Mouse (Mus musculus) ovary, adult 18-20 months (tissue): ENCODE data around the gene Hist1h2be.
A peak's percentile ranks its signal among the peaks of the same experiment; 100 is the strongest.
"Not testable (repeated sequence)": the region's sequence is repeated elsewhere in the genome, so short reads cannot be mapped to it uniquely, and the experiment has no call there.

Source experiments
- DNase-seq: peaks from one replicate; pipeline ENCODE4 v3.0.0; 2022; ENCODE audit warnings: low spot score, mixed read lengths

The Hist1h2be gene

GRCm38 (mm10) chr13:23573034-23573897, 47.7 kb downstream of the Hist1h2be start:
- not testable (repeated sequence) for DNase-seq

GRCm38 (mm10) chr13:23572218-23573033, 48.5 kb downstream of the Hist1h2be start:
- DNase-seq: no peak

GRCm38 (mm10) chr13:23571504-23572217, 49.3 kb downstream of the Hist1h2be start:
- not testable (repeated sequence) for DNase-seq

DNA sequence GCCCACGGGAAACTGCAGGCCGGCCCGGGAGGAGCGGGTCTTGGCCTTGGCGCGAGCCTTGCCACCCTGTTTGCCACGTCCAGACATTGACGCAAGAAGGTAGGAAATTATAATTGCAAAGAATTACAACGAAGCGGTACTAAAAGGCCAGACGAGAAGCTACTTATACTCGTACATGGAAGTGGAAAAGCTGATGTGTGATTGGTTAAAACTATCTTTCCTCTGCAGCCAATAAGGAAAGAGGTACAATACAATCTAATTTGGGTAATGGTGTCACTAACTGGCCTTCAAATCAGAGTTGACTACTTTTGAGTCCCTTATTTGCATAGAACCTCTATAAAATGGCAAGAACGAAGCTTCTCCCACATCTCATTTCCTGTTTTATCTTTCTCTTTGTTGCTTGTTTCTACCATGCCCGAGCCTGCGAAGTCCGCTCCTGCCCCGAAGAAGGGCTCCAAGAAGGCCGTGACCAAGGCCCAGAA, 49.9 kb downstream of the Hist1h2be start, which contains the start of the genes Hist1h2ae and Hist1h2bg:
TSS of gene Hist1h2ae (minus strand) at position 199 of the 482 bp plus-strand sequence.
TSS of gene Hist1h2bg (plus strand) at position 375 of the 482 bp plus-strand sequence.
- DNase-seq: peak; percentile 66

- not testable (repeated sequence) for DNase-seq
Observed at GRCm38 (mm10) chr13:23570261-23571021, 50.5 kb downstream of the Hist1h2be start.

- DNase-seq: no peak
Observed at GRCm38 (mm10) chr13:23564482-23564881, 56.4 kb downstream of the Hist1h2be start.

DNA sequence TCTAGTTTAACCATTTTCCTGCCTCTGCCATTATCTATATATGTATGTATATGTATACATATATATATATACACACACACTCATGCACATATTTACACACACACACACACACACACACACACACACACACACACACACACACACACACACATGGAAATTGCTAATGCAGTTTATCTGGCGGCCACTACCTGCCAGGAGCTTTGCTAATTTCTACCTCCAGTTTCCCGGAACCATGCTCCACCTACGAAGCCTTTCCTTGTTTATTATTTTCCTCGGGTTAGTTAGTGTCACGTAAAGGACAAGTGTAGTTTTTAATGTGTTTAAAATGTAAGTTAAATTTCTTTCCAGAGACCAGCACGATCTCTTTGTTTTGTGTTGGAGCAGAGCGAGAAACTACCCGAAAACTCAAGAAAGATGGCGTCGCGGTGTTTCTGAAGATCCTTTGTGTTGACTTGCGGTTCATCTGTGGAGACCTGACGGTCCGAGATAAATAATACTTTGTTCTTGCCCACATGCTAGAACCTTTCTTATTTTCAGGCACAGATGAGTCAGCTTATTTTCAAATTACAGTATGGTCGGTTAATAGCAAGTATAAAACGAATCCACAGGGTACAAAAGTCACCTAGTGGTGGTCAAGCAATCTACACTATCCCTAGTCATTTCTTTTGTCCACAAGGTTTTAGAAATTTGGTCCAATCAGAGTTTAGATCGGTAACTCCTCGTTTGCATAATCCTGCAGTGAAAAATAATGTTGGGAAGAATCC, 58.0 kb downstream of the Hist1h2be start:
- no peak for DNase-seq

- peak; percentile 90 for DNase-seq
Observed at GRCm38 (mm10) chr13:23561883-23562659, 58.9 kb downstream of the Hist1h2be start, which contains the start of gene Hist1h3e. Gene Hist1h3e, minus strand, starts transcription at chr13:23562369.

- DNase-seq: not testable (repeated sequence)
Observed at GRCm38 (mm10) chr13:23561531-23561882, 59.4 kb downstream of the Hist1h2be start.

- DNase-seq: not testable (repeated sequence)
Observed at GRCm38 (mm10) chr13:23560699-23561098, 60.2 kb downstream of the Hist1h2be start.

GRCm38 (mm10) chr13:23556906-23557305, 64.0 kb downstream of the Hist1h2be start:
- DNase-seq: no peak

- peak; percentile 56 for DNase-seq
Observed at GRCm38 (mm10) chr13:23555839-23556416, 65.0 kb downstream of the Hist1h2be start.

DNA sequence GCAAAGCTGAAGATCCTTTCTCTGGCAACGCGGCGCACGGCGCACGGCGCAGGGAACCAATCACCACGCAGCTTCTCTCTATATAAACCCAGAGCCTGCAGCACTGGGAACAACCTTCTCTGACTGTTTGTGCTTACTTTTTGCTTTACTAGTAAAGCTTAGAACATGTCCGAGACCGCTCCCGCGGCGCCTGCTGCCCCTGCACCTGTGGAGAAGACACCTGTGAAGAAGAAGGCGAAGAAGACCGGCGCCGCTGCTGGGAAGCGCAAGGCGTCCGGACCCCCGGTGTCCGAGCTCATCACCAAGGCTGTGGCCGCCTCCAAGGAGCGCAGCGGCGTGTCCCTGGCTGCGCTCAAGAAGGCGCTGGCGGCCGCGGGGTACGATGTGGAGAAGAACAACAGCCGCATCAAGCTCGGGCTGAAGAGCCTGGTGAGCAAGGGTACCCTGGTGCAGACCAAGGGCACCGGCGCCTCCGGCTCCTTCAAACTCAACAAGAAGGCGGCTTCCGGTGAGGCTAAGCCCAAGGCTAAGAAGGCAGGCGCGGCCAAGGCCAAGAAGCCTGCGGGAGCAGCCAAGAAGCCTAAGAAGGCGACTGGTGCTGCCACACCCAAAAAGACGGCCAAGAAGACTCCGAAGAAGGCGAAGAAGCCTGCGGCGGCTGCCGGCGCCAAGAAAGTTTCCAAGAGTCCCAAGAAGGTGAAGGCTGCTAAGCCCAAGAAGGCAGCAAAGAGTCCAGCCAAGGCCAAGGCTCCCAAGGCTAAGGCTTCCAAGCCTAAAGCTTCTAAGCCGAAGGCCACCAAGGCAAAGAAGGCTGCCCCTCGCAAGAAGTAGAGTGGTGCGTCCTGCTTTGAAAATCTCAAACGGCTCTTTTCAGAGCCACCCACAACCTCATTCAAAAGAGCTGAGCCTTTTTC, 65.7 kb downstream of the Hist1h2be start:
- DNase-seq: peak; percentile 72

- no peak for DNase-seq
Observed at GRCm38 (mm10) chr13:23554393-23554792, 66.5 kb downstream of the Hist1h2be start.

GRCm38 (mm10) chr13:23552962-23553361, 68.0 kb downstream of the Hist1h2be start, which contains the start of gene Hist1h1d:
Gene Hist1h1d, plus strand, starts transcription at chr13:23553262.
- no peak for DNase-seq

GRCm38 (mm10) chr13:23551931-23552914, 68.7 kb downstream of the Hist1h2be start:
- no peak for DNase-seq
